Mouse (Mus musculus) cerebellum, adult 2 months (tissue): ENCODE measurements around the gene Zfp354a.

Experiments
- CTCF ChIP-seq: fragments of 200-500 bp; IDR thresholded peaks from 2 replicates; pipeline ENCODE4 v1.5.1; 2011; ENCODE audit warnings: low read depth, mild to moderate bottlenecking, control low read depth, low read length, moderate library complexity, borderline replicate concordance; ENCODE audit not compliant: insufficient read depth
- POLR2A ChIP-seq: fragments of 200-500 bp; IDR thresholded peaks from 2 replicates; pipeline ENCODE4 v1.6.1; 2011; ENCODE audit warnings: low read length, control low read depth, borderline replicate concordance; ENCODE audit not compliant: insufficient read depth

DNA sequence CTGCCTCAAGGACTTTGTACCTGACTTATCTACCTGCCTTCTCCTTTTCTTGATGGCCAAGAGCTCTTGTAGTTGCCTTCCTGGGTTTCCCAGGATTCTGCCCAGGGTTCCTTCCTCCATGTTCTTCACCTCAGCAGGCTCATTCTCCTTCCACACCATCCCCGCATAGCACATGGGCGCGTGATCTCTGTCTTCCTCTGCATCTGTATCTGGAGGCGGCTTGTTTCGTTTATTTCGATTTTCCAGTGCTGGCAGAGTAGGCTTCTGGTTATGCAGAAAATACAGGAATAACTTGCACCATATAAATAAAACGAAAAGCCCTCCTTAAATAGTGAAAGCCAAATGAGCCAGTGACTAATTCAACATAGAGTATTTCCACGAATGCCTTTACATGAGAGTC lies 4.8 kb downstream of the Zfp354a start:
- TF ChIP-seq CTCF (no peak), POLR2A (no peak)
